Mouse (Mus musculus): Measurements from ENCODE around the gene Ednrb.

DNA sequence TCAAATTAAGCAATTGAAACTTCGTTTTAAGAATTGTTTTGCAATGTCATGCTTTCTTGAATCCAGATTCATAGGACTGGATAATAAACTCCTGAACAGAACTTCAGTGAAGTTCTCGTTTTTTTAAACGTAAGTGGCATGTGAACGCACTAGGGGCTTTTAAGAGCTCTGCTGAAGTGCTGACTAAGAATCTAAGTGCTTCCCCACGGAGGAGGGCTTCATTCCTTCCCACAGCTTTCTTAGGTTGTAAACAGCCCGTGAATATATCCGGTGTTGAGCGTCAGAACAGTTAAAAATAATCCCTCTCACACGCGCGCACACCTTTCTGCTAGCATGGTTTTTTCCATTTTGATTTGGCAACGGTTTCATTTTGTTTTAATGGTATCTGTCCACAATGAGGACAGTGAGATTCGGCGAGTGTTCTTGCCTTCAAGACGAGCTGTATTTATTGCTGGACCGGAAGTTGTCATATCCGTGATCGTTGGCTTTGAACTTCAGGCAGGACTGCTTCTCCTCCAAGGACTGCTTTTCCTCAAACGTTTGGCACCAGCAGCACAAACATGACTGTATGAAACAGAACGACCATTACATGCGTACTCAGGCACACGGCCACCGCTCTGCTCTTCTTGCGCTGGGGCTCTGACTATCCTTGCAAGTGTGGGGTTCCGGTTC, 27.4 kb downstream of the Ednrb start:
- TF ChIP-seq CTCF (IDR thresholded peaks at IDR 0.05; ENCODE audit: borderline replicate concordance, insufficient read depth, low read length) (no peak), POLR2A (IDR thresholded peaks at IDR 0.05; ENCODE audit: low read depth, low read length) (no peak)
